Mouse (Mus musculus) frontal cortex, postnatal 14 days (tissue): Measurements from ENCODE around the gene Fbxw9.

Experiments used
- DNase-seq, 2 experiments: peaks; one replicate each; pipeline ENCODE4 v3.0.0; 2022; ENCODE audit warnings: low spot score in 2 of 2

Gene Fbxw9

DNA sequence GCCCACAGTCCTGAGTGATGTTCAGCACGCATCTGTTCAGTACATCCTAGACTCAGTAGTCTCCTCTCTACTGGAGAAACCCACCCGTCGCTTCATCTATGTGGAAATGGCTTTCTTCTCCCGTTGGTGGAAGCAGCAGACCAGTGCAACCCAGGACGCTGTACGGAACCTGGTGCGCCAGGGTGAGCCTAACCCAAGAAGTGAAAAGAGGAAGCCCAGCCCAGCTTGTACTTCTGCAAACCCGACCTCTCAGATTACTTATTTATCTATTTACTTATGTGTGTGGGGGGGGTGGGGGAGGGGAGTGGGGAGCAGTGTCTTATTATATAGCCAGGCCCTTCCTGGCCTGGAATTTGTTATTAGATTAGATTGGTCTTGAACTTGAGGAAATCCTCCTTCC is 24.8 kb downstream of the Fbxw9 start:
- no peak for DNase-seq

DNA sequence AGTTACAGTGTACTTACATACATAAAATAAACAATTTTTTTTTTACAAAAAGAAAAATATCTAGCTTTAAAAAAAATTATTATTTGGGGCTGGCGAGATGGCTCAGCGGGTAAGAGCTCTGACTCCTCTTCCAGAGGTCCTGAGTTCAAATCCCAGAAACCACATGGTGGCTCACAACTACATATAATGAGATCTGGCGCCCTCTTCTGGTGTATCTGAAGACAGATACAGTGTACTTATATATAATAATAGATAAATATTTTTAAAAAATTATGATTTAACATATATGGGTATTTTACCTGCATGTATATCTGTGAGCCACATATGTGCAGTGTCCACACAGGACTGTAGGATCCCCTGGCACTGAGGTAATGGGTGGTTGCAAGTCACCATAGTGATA is 26.4 kb downstream of the Fbxw9 start:
- no peak for DNase-seq

DNA sequence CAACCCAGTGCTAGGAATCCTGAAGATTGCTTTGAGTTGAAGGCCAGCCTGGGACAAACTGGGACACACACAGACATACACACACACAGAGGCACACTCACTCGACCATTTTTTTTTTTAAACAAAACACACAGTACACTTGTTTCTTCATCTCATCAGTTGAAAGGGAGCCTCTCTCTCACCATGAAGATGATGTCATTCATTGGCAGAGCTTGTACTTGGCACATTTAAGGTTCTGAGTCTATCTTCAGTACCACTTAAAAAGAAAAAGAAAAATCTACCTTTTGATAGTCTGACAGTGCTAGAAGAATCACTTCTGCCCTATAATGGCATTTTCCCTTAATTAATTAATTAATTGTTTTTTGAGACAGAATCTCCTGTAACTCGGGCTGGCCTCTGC is 28.9 kb downstream of the Fbxw9 start:
- no peak for DNase-seq

GRCm38 (mm10) chr8:85090856-85091255 is 31.0 kb downstream of the Fbxw9 start:
- no peak for DNase-seq

GRCm38 (mm10) chr8:85091526-85092090 is 31.8 kb downstream of the Fbxw9 start:
- DNase-seq, result no peak

DNA sequence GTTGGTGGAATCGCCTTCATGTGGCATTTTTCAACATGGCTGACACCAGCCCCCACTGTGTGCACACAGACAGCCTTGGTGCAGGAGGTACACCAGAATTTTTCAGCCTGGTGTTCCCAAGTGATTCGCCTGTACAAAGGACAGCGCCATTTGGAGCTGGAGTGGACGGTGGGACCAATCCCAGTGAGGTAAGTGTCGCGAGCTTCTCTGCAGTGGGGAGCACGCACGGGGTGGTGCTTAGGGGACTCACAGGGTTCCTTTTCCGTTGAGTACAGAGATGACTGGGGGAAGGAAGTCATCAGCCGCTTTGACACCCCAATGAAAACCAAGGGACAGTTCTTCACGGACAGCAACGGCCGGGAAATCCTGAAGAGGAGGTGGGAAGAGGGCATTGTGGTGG is 35.2 kb downstream of the Fbxw9 start:
- DNase-seq, result no peak

GRCm38 (mm10) chr8:85095566-85095965 is 35.7 kb downstream of the Fbxw9 start:
- DNase-seq, result no peak

DNA sequence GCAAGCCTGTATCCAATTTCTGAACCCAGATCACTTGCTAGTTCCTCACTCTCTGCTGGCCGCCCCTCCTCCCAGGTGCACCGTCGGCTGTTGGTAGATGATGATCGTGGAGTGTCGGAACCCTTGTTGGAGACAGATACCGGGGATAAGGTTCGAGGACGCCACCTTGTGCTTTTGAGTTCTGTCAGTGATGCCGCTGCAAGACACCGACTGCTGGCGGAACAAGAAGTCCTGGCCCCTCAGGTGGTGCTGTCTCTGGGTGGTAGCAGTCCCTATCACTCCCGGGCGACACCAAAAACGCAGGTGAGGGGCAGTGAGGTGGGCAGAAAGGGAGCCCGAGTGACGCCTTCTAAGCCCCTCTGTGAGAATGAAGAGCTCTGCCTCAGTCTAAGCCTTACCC is 36.3 kb downstream of the Fbxw9 start:
- no peak for DNase-seq

- DNase-seq, result no peak
Observed at GRCm38 (mm10) chr8:85096850-85097249, 37.0 kb downstream of the Fbxw9 start.

DNA sequence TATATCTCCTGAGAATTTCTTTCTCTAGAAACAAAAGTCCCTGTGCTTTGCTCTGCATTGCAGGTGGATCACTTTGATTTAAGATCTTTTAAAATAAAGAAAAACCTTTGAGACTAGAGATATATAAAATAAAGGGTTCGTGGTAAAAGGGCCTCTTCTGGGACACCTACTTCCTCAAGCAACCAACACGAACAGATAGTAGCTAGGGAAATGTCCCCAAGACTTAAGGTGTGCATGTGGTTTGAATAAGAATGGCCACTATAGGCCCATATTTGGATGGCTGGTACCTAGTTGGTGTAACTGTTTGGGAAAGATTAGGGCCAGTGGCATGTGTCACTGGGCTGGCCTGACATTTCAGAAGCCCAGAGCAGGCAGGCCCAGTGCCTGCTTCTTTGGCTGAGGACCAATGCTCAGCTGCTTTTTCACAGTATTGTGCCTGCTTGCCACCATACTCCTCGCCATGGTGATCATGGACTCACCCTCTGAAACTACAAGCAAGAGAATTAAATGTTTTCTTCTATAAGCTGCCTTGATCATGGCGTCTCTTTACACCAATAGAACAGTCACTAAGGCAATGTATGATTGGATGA is 40.3 kb downstream of the Fbxw9 start:
- DNase-seq, result no peak

GRCm38 (mm10) chr8:85113241-85113640 is 53.4 kb downstream of the Fbxw9 start:
- no peak for DNase-seq

- no peak for DNase-seq
Observed at GRCm38 (mm10) chr8:85115501-85115900, 55.6 kb downstream of the Fbxw9 start.
